Mouse (Mus musculus): ENCODE measurements around the gene Src.
A peak's percentile ranks its signal among the peaks of the same experiment; 100 is the strongest.

Src gene

GRCm38 (mm10) chr2:157418609-157419071 lies 396 bp downstream of the Src start:
- DNase-seq, result no peak

GRCm38 (mm10) chr2:157419506-157419905 lies 1.3 kb downstream of the Src start:
- DNase-seq, result no peak

- no peak for DNase-seq
These were observed 2.2 kb downstream of the Src start for GRCm38 (mm10) chr2:157420404-157420803.

GRCm38 (mm10) chr2:157422062-157422655 lies 3.9 kb downstream of the Src start:
- DNase-seq, result no peak

- no peak for DNase-seq
These were observed 4.8 kb downstream of the Src start for GRCm38 (mm10) chr2:157422854-157423705.

GRCm38 (mm10) chr2:157423706-157424125 lies 5.5 kb downstream of the Src start:
- DNase-seq, result peak; percentile 45 to 54

- DNase-seq, result peak; percentile 76 to 80
These were observed 6.1 kb downstream of the Src start for GRCm38 (mm10) chr2:157424126-157424903.

GRCm38 (mm10) chr2:157424904-157425642 lies 6.8 kb downstream of the Src start:
- DNase-seq, result no peak

- DNase-seq, result no peak
These were observed 7.4 kb downstream of the Src start for GRCm38 (mm10) chr2:157425643-157425988.

GRCm38 (mm10) chr2:157426171-157426570 lies 7.9 kb downstream of the Src start:
- DNase-seq, result no peak

GRCm38 (mm10) chr2:157427164-157427563 lies 8.9 kb downstream of the Src start:
- peak; percentile 44 to 55 for DNase-seq

GRCm38 (mm10) chr2:157428351-157429139 lies 10.3 kb downstream of the Src start:
- no peak for DNase-seq

GRCm38 (mm10) chr2:157429735-157430134 lies 11.5 kb downstream of the Src start:
- no peak for DNase-seq

- DNase-seq, result peak in 1 of 2 experiments; percentile 37
These were observed 12.6 kb downstream of the Src start for GRCm38 (mm10) chr2:157430667-157431429.

- no peak for DNase-seq
These were observed 13.7 kb downstream of the Src start for GRCm38 (mm10) chr2:157431912-157432311.

GRCm38 (mm10) chr2:157432476-157432875 lies 14.2 kb downstream of the Src start:
- DNase-seq, result peak; percentile 60 to 75

GRCm38 (mm10) chr2:157434041-157434440 lies 15.8 kb downstream of the Src start:
- no peak for DNase-seq

GRCm38 (mm10) chr2:157434497-157434896 lies 16.3 kb downstream of the Src start:
- peak; percentile 72 to 84 for DNase-seq

- no peak for DNase-seq
These were observed 18.3 kb downstream of the Src start for GRCm38 (mm10) chr2:157436496-157436895.

GRCm38 (mm10) chr2:157437123-157437522 lies 18.9 kb downstream of the Src start:
- no peak for DNase-seq

GRCm38 (mm10) chr2:157441363-157441762 lies 23.1 kb downstream of the Src start:
- no peak for DNase-seq
